Mouse (Mus musculus) liver, embryonic 11.5 days (tissue): Measurements from ENCODE around the gene Ripply1. TPM values are rescaled to one million over a fixed set of nuclear protein-coding genes. Genes with fewer than 3 reads are reported as not detected.

Experiments
- polyA plus RNA-seq: library from polyadenylated mRNA; unstranded; fragments of >200 nt; fragmentation: Nextera tagmentation; extraction: Ambion mirVana; gene quantifications from 2 replicates; pipeline ENCODE4 v1.2.1, GENCODE M21; 2014

The Ripply1 gene
- polyA plus RNA-seq, 1 experiment from 2014 or later, result not detected

Other genes with a start within 250 kb of the Ripply1 start
- 52.9 and 57.4 TPM in 2 replicates for gene Rnf128, start 219.0 kb downstream of the Ripply1 start, polyA plus RNA-seq
- gene Tbc1d8b, start 97.4 kb downstream of the Ripply1 start, polyA plus RNA-seq, result 0.53 and 0.70 TPM in 2 replicates
- not detected in 2 replicates for gene Gm15013, start 67.9 kb downstream of the Ripply1 start, polyA plus RNA-seq
- 0.11 and 0.23 TPM in 2 replicates for gene Cldn2, start 18.5 kb upstream of the Ripply1 start, polyA plus RNA-seq
- 17.9 and 19.6 TPM in 2 replicates for gene Morc4, start 89.3 kb upstream of the Ripply1 start, polyA plus RNA-seq
- 3.9 and 4.8 TPM in 2 replicates for gene Rbm41, start 216.2 kb upstream of the Ripply1 start, polyA plus RNA-seq